Mouse (Mus musculus): Measurements from ENCODE around the gene Dchs1.
"Not testable (repeated sequence)": the region's sequence is repeated elsewhere in the genome, so short reads cannot be mapped to it uniquely, and the experiment has no call there.

Gene Dchs1

GRCm38 (mm10) chr7:105778553-105779265, 8.7 kb downstream of the Dchs1 start:
- DNase-seq, result peak in 1 of 2 experiments; percentile 30

GRCm38 (mm10) chr7:105777797-105778552, 9.5 kb downstream of the Dchs1 start:
- DNase-seq, result peak; percentile 22 to 37

DNA sequence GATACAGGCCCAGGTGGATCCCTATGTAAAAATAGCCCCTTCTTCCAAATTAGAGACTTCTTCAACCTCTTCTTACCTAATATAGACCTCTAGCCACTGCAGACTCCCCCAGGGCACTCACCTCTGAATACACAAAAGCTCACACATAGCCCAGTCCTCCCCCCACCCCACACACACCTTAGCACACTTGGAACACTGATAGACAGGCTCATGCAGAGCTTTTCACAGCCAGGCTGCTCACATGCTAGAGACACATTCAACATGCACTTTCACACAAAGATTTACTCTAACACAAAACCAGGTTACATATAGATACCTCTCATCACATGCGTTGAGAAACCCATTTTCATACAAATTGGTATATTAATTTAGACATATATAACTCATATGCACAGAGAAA, 10.1 kb downstream of the Dchs1 start:
- DNase-seq, result no peak

GRCm38 (mm10) chr7:105776026-105776425, 11.4 kb downstream of the Dchs1 start:
- DNase-seq, result no peak

DNA sequence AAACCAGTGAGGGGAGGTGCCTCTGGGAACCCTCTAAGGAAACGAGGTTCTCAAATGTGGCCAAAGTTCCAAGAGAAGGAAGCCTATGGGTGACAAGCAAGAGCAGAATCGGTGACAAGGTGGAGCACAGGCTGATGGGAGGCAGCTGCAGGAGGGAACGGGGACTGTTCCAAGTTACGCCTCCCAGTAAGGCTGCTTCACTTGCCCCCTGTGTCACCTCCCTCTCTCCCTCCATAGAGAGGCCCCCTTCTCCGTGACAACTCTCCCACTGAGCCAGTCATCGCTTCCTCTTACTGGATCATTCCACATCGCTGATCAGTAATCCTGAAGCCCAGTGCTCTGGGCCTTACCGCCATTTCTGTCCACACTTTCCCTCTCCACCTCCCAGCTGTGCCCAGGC, 12.8 kb downstream of the Dchs1 start:
- no peak for DNase-seq

DNA sequence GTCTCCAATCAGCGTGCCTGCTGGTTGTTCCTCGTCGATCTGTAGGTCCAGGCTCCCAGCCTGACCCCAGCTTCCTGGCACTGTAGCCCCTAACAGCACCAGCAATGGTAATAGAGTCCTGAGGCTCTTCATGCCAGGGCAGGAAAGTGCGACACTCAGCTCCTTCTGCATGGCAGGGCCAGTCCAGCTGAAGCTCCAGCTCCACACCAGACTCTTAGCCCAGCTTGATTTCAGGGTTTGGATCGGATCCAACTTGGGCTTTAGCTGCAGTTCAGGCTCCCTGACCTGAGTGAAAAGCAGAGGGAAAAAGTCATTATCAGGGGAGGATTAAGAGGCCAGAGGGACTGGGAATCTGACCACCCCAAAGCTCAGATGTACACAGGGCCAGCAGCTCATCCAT, 14.4 kb downstream of the Dchs1 start:
- DNase-seq, result no peak

GRCm38 (mm10) chr7:105772331-105772730, 15.1 kb downstream of the Dchs1 start:
- DNase-seq, result no peak

DNA sequence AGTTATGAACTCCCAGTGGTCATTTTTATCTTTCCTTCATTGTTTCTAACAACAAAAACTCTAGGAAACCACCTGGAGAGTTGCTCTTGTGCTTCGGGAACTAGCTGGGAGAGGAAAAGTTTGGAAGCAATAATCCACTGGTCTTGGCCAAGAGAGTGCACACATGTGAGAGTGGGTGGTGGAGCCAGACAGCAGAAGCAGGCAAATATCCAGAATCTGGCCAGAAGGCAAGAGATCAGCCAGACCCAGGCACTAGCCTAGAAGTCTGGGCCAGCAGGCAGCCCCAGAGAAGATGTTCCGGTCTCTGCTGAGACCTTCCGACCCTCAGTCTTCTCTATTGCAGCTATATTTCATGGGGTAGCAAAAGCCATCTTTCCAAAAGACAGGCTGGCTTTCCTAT, 17.5 kb downstream of the Dchs1 start:
- DNase-seq, result no peak

- no peak for DNase-seq
These were observed 19.7 kb downstream of the Dchs1 start for GRCm38 (mm10) chr7:105767729-105768165.

DNA sequence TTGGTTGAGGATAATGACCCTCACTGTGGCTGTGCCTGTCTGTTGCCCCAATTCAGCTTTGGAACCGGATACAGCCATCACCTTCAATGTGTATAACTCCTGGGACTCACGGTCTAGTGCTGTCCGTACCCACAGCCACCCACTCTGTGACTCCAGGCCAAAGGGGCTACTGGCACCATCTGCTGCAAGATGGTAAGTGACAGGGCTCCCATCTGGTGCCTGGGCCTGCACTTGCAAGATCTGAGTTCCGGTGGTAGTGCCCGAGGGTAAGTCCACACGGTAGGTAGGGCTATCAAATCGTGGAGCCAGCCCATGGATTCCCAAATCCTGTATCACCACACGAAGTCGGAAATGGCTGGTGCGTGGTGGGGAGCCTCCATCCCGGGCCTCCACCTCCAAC, 23.1 kb downstream of the Dchs1 start:
- no peak for DNase-seq

GRCm38 (mm10) chr7:105762517-105763270, 24.8 kb downstream of the Dchs1 start:
- no peak for DNase-seq

GRCm38 (mm10) chr7:105761813-105762484, 25.5 kb downstream of the Dchs1 start:
- no peak for DNase-seq

GRCm38 (mm10) chr7:105753281-105753680, 34.2 kb downstream of the Dchs1 start:
- DNase-seq, result no peak

DNA sequence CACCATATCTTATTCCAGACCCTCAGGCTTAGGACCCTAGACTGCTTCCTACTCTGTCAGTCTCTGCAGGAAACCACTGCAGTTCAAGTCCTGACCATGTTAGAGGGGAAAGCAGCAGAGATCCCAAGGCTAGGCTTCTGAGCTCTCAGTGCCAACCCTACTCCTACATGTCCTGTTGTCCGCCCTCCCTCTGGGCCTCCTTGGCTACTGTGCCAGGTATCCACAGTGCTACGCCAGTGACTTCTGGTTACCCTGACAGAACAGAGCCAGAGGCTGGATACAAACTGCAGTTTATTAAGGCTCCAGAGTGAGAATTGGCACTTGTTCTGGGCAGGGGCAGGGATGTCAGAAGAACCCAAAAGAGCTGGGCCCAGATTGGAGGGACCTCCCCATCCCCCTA, 34.7 kb downstream of the Dchs1 start:
- no peak for DNase-seq

DNA sequence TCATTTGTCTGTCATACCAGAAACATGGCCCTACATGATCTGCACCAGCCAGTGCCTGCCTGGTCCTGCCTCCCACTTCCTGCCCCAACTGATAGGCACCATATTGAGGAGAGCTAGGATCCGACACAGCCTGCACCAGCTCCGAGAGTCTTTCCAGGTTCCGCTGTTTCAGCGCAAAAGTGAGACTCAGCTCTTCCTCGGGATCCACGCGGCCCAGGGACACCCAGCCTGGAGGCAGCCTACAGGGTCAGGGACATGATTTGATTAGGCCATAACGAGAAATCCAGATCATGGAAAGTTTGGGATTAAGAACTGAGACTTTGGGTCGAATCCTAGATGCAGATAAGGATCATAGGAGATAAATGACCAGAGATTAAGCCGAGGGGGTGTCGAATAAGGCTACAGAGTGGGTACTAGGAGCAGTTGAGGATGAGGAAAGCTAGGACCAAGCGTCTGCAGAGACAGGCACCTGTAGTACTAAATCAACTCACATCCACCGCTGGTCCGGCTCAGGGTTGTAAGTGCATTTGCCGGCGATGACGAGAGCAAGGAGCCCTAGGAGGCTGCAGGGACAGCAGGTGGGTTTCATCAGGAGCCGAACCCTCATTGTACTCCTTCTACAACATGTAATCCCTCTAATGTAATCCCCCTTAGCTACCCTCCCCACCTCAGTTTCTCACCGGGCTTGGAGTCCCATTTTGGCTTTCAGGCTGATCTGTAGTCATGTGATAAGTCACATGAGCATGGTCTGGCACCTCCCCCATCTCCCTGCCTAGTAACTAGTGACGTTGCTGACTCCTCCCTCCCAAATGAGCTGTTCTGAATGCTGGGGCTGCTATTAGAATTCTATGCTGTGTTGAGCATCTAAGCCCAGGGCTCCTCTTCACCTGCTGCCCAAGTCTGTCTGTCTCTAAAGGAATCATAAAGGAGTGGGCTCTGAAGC, 35.7 kb downstream of the Dchs1 start, which contains the start of gene Tpp1:
Gene Tpp1, minus strand, starts transcription at position 745 of the 943 bp plus-strand sequence.
- DNase-seq, result peak; percentile 93 to 96

GRCm38 (mm10) chr7:105747776-105748175, 39.7 kb downstream of the Dchs1 start:
- DNase-seq, result no peak

DNA sequence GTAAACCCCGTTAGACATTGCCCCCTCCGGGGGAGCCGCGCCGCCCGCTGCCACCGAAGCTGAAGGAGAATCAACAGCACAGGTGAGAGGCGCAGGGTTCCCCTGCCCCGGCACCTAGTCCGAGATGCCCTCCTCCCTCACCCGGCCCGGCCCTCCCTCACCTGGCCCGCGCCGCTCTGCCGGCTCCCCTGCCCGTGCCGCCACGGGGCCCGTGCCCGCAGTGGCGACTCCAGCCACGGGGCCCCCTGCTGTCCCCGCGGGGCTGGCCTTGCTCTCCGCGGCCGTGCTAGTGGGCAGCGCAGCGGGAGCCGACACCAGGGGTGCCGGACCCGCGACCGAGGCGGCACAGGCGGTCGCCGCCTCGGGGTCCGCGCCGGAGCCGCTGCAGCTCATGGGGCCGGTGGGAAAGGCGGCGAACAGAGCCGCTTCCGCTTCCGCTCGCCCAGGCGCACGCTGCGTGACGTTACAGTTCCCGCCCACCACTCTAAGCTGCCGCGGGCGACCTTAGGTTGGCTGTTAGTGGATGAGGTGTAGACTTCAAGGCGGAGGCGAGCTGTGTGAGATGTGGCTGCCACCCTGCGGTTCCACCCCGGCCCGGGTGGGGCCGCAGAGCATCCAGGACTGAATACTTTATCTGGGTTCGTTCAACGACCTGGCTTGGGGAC, 43.4 kb downstream of the Dchs1 start, which contains the start of gene Taf10:
Gene Taf10, minus strand, starts transcription at position 436 of the 665 bp plus-strand sequence.
- peak; percentile 90 to 91 for DNase-seq

- DNase-seq, result not testable (repeated sequence)
These were observed 44.1 kb downstream of the Dchs1 start for GRCm38 (mm10) chr7:105743246-105743925.

- DNase-seq, result not testable (repeated sequence)
These were observed 44.8 kb downstream of the Dchs1 start for GRCm38 (mm10) chr7:105742539-105743215.

DNA sequence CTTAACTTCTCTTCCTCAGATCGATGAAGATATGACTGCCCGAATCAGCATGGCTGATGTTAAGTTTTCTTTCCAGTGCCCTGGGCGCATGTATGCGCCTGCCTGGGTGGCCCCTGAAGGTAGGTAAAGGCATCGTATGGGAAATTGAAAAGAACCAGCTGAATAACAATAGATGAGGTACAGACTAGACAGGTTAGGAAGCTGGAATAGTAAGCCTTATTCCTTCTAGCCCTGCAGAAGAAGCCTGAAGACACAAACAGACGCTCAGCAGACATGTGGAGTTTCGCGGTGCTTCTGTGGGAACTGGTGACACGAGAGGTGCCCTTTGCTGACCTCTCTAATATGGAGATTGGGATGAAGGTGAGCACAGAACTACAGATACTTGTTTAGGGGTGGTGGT, 45.5 kb downstream of the Dchs1 start:
- DNase-seq, result no peak

Measured in B cell, adult 2 months (primary cell).